Mouse (Mus musculus) lung, adult 2 months (tissue): ENCODE measurements around the gene Myl3.

ENCODE experiments used
- CTCF ChIP-seq: fragments of 200-500 bp; IDR thresholded peaks from 2 replicates; pipeline ENCODE4 v1.5.1; 2011; ENCODE audit warnings: mild to moderate bottlenecking, low read length, control low read depth; ENCODE audit not compliant: insufficient read depth
- POLR2A ChIP-seq: fragments of 200-500 bp; IDR thresholded peaks from 2 replicates; pipeline ENCODE4 v1.6.1; 2011; ENCODE audit warnings: low read depth, mild to moderate bottlenecking, control low read depth, low read length, borderline replicate concordance; ENCODE audit errors: extremely low read depth

- TF ChIP-seq CTCF (no peak), POLR2A (no peak)
These were observed 19.2 kb downstream of the Myl3 start for GRCm38 (mm10) chr9:110760886-110761285.
